Mouse (Mus musculus) forebrain, embryonic 13.5 days (tissue): Measurements from ENCODE around the gene Ern2. TPM values are rescaled to one million over a fixed set of nuclear protein-coding genes. Genes with fewer than 3 reads are reported as not detected.

Experiments used
- polyA plus RNA-seq: library from polyadenylated mRNA; unstranded; fragments of >200 nt; fragmentation: Nextera tagmentation; extraction: Ambion mirVana; gene quantifications from 2 replicates; pipeline ENCODE4 v1.2.1, GENCODE M21; 2015

The Ern2 gene
- polyA plus RNA-seq, 1 experiment from 2014 or later: 0.40 TPM

Other genes with a start within 250 kb of the Ern2 start
- 18.2 and 21.2 TPM in 2 replicates for gene Cog7, start 204.5 kb downstream of the Ern2 start, polyA plus RNA-seq
- 54.8 and 61.2 TPM in 2 replicates for gene Gga2, start 165.0 kb downstream of the Ern2 start, polyA plus RNA-seq
- gene Ubfd1, start 119.0 kb downstream of the Ern2 start, polyA plus RNA-seq: 54.6 and 58.2 TPM in 2 replicates
- 10.9 and 12.2 TPM in 2 replicates for gene Ears2, start 118.9 kb downstream of the Ern2 start, polyA plus RNA-seq
- gene Ndufab1, start 84.3 kb downstream of the Ern2 start, polyA plus RNA-seq: 653 and 663 TPM in 2 replicates
- gene Palb2, start 53.2 kb downstream of the Ern2 start, polyA plus RNA-seq: 15.1 and 15.7 TPM in 2 replicates
- gene Dctn5, start 53.2 kb downstream of the Ern2 start, polyA plus RNA-seq: 140 and 148 TPM in 2 replicates
- 118 and 124 TPM in 2 replicates for gene Plk1, start 26.8 kb downstream of the Ern2 start, polyA plus RNA-seq
- 0.22 and 0.67 TPM in 2 replicates for gene Chp2, start 33.3 kb upstream of the Ern2 start, polyA plus RNA-seq
- gene Prkcb, start 102.5 kb upstream of the Ern2 start, polyA plus RNA-seq: 22.7 and 27.4 TPM in 2 replicates